8 mouse cellular contexts compared by ENCODE assay signal in genomic region chr16:8810399-8811127, GRCm38 (mm10). TPM values are rescaled to one million over a fixed set of nuclear protein-coding genes. Genes with fewer than 3 reads are reported as not detected.
A peak's percentile ranks its signal among the peaks of the same experiment; 100 is the strongest.
DNase-seq lines count a peak whose midpoint lies in the region; ATAC-seq and TF ChIP-seq lines count a peak whose summit lies in the region.

No protein-coding gene starts in this region.

- in situ Hi-C loops in Patski (cut with MboI; ENCODE audit: low pct_unique_long_range_greater_than_20kb): no loop called here

- intact Hi-C loops in heart, adult 2 months (cut with DNase I): no loop called here

- no peak for TF ChIP-seq CTCF in heart, adult 2 months (IDR thresholded peaks at IDR 0.05)
- no peak for TF ChIP-seq CTCF in Patski (IDR thresholded peaks at IDR 0.05)

- no peaks in the 10 kb centered on the region for H3K36me3 ChIP-seq in heart, embryonic 12.5 days
- no peaks in the 10 kb centered on the region for H3K36me3 ChIP-seq in heart, adult 2 months (ENCODE audit: control insufficient read depth, insufficient read depth, low read length)

- TF ChIP-seq POLR2A in heart, adult 2 months (IDR thresholded peaks at IDR 0.05; ENCODE audit: insufficient read depth, low read depth, low read length): no peak

- 84% methylated on average over 14 of the region's 14 CpGs for WGBS in heart, embryonic 12.5 days
- WGBS in heart, adult 2 months: 89% methylated on average over 14 of the region's 14 CpGs

- 0 out of 2 replicates have a peak overlapping the region, but pooled peaks have one; percentile 23 for H3K27ac ChIP-seq in heart, embryonic 12.5 days (ENCODE audit: poor library complexity, severe bottlenecking)
- H3K27ac ChIP-seq in heart, adult 2 months: no peak overlapping the region

- H3K27me3 ChIP-seq in heart, embryonic 12.5 days (replicated peaks): no peaks in the 10 kb centered on the region
- H3K27me3 ChIP-seq in heart, adult 2 months (ENCODE audit: control insufficient read depth, insufficient read depth, low read length): no peaks in the 10 kb centered on the region
- no peaks in the 10 kb centered on the region for H3K27me3 ChIP-seq in Patski

- CTCF ChIA-PET in Patski (lab: Charles Lee): no interaction called here

- POLR2A ChIA-PET in Patski (lab: Charles Lee): interaction anchor here (1.3 kb wide), 1 partner anchor 20 kb away, joined by 5 read pairs; no protein-coding TSS in a partner anchor

- no peak overlapping the region for H3K4me3 ChIP-seq in heart, embryonic 12.5 days
- no peak overlapping the region for H3K4me3 ChIP-seq in heart, adult 2 months

- DNase-seq in heart, adult 2 months: no peak
- DNase-seq in 3134 (ENCODE audit: extremely low read depth, insufficient read length, low spot score) (peak; percentile 89), Patski (ENCODE audit: low read depth, low spot score) (peak; percentile 98)
- DNase-seq in ovary, adult 18-20 months (ENCODE audit: low spot score): no peak
- no peak for DNase-seq in neural tube, embryonic 10.5 days (ENCODE audit: extremely low spot score, low spot score)

- no peak overlapping the region for H3K9ac ChIP-seq in heart, embryonic 12.5 days
- H3K9ac ChIP-seq in heart, adult 2 months (ENCODE audit: low read depth, low read length): no peak overlapping the region

- TF ChIP-seq EP300 in heart, adult 2 months (IDR thresholded peaks at IDR 0.05; ENCODE audit: insufficient read depth, low read depth, low read length): no peak

- ATAC-seq in heart, embryonic 12.5 days (ENCODE audit: insufficient number of reproducible peaks, low FRiP score): peak; percentile 91
- ATAC-seq in Patski: peak; percentile 100
- peak; percentile 66 for ATAC-seq in granulocyte monocyte progenitor cell, adult 5-6 weeks (replicated peaks; ENCODE audit: poor library complexity, severe bottlenecking)
- ATAC-seq in activated CD4-positive, CD25-positive, alpha-beta regulatory T cell, adult 4 months: no peak

- 0 out of 2 replicates have a peak overlapping the region, but pooled peaks have one; percentile 15 for H3K4me2 ChIP-seq in heart, embryonic 12.5 days

- H3K9me3 ChIP-seq in heart, embryonic 12.5 days (replicated peaks): no peaks in the 10 kb centered on the region

- no peaks in the 10 kb centered on the region for H3K79me2 ChIP-seq in heart, adult 2 months (replicated peaks; ENCODE audit: control insufficient read depth, insufficient read depth, low read length)

- no peaks in the 10 kb centered on the region for H3K4me1 ChIP-seq in heart, embryonic 12.5 days (replicated peaks)
- H3K4me1 ChIP-seq in heart, adult 2 months (ENCODE audit: control insufficient read depth, insufficient read depth, low read length): no peaks in the 10 kb centered on the region

RNA-seq across cellular contexts. Expression of gene Usp7, which starts 18.5 kb away (rescaled TPM):
- 17.1 and 21.1 TPM in 2 replicates for polyA plus RNA-seq in heart, embryonic 12.5 days (2016; fragmentation: Nextera tagmentation; extraction: Ambion mirVana)
- total RNA-seq in heart, adult 2 months (2021): 10 to 100 TPM; 45.6 to 49.0 TPM
- polyA plus RNA-seq in heart, adult 2 months (2012; rRNA removed): 19.4 and 30.7 TPM in 2 replicates
- polyA plus RNA-seq in Patski (2021): 84.2 TPM
- 130 and 144 TPM in 2 replicates for total RNA-seq in granulocyte monocyte progenitor cell, adult 5-6 weeks (2014; fragmentation: Nextera tagmentation)
- total RNA-seq in granulocyte monocyte progenitor cell, adult 5-6 weeks (2017): 142 and 158 TPM in 2 replicates
- polyA plus RNA-seq in activated CD4-positive, CD25-positive, alpha-beta regulatory T cell, adult 4 months (2017; shearing (Covaris generic)): 10 to 100 TPM; 35.0 to 48.0 TPM

RNA-seq across cellular contexts. Expression of gene 1810013L24Rik, which starts 19.3 kb away (rescaled TPM):
- 24.1 and 25.9 TPM in 2 replicates for polyA plus RNA-seq in heart, embryonic 12.5 days (2016; fragmentation: Nextera tagmentation; extraction: Ambion mirVana)
- 100 to 1,000 TPM in 1 of 2 experiments, 10 to 100 TPM in 1; 93.2 to 133 TPM for total RNA-seq in heart, adult 2 months (2021)
- polyA plus RNA-seq in heart, adult 2 months (2012; rRNA removed): 29.2 and 57.0 TPM in 2 replicates
- 50.3 TPM for polyA plus RNA-seq in Patski (2021)
- 39.6 and 41.3 TPM in 2 replicates for total RNA-seq in granulocyte monocyte progenitor cell, adult 5-6 weeks (2014; fragmentation: Nextera tagmentation)
- 37.1 and 53.9 TPM in 2 replicates for total RNA-seq in granulocyte monocyte progenitor cell, adult 5-6 weeks (2017)
- polyA plus RNA-seq in activated CD4-positive, CD25-positive, alpha-beta regulatory T cell, adult 4 months (2017; shearing (Covaris generic)): 10 to 100 TPM; 17.5 to 21.1 TPM

Comparison
In these comparisons a context has a peak if more than half of its experiments do, and no peak if none do; other contexts are left out.
1. DNase-seq: peak in 3134 (single experiment) and Patski (single experiment); none in heart, adult 2 months (0 of 2), ovary, adult 18-20 months (single experiment) and neural tube, embryonic 10.5 days (single experiment).